Mouse (Mus musculus) midbrain, embryonic 13.5 days (tissue): Measurements from ENCODE around the gene Sigirr. TPM values are rescaled to one million over a fixed set of nuclear protein-coding genes. Genes with fewer than 3 reads are reported as not detected.

ENCODE experiments used
- ATAC-seq: fragments of 200-750 bp; cut with Nextera tagmentation; 2 replicates; pipeline ENCODE4 v1.8.0; 2017; ENCODE audit warnings: mild to moderate bottlenecking, moderate TSS enrichment, moderate library complexity
- H3K27ac ChIP-seq: fragments of 300-500 bp; sonication (generic); 2 replicates; pipeline ENCODE4 v1.5.1; 2015; ENCODE audit warnings: inconsistent platforms, mild to moderate bottlenecking, moderate library complexity
- H3K27me3 ChIP-seq: fragments of 300-500 bp; sonication (generic); 2 replicates; pipeline ENCODE4 v1.6.1; 2015; ENCODE audit warnings: mild to moderate bottlenecking, inconsistent platforms
- H3K36me3 ChIP-seq: fragments of 300-500 bp; sonication (generic); 2 replicates; pipeline ENCODE4 v1.6.1; 2015; ENCODE audit warnings: mild to moderate bottlenecking, inconsistent platforms
- H3K4me1 ChIP-seq: fragments of 300-500 bp; sonication (generic); replicated peaks from 2 replicates; pipeline ENCODE4 v1.6.1; 2015; ENCODE audit warnings: inconsistent platforms
- H3K4me2 ChIP-seq: fragments of 300-500 bp; sonication (generic); replicated peaks from 2 replicates; pipeline ENCODE4 v1.6.1; 2015; ENCODE audit warnings: moderate library complexity, mild to moderate bottlenecking, inconsistent platforms
- H3K4me3 ChIP-seq: fragments of 300-500 bp; sonication (generic); replicated peaks from 2 replicates; pipeline ENCODE4 v1.5.1; 2015; ENCODE audit warnings: mild to moderate bottlenecking, inconsistent platforms
- H3K9ac ChIP-seq: fragments of 300-500 bp; sonication (generic); replicated peaks from 2 replicates; pipeline ENCODE4 v1.6.1; 2015; ENCODE audit warnings: mild to moderate bottlenecking, inconsistent platforms
- H3K9me3 ChIP-seq: fragments of 300-500 bp; sonication (generic); 2 replicates; pipeline ENCODE4 v1.6.1; 2016; ENCODE audit warnings: mild to moderate bottlenecking, inconsistent platforms
- WGBS: fragments of 180-500 bp; shearing (Covaris S2); methylation state at CpG from one replicate; pipeline ENCODE4 v1.1.7; 2015; 5-methylcytosine and 5-hydroxymethylcytosine counted together
- polyA plus RNA-seq: library from polyadenylated mRNA; unstranded; fragments of >200 nt; fragmentation: Nextera tagmentation; extraction: Ambion mirVana; gene quantifications from 2 replicates; pipeline ENCODE4 v1.2.1, GENCODE M21; 2015

Gene Sigirr
- polyA plus RNA-seq, 1 experiment from 2014 or later, result 2.6 TPM

GRCm38 (mm10) chr7:141123517-141123856, 23.1 kb upstream of the Sigirr start:
- peak overlapping the region; percentile 86 for H3K27ac ChIP-seq
- peak overlapping the region; percentile 74 for H3K9ac ChIP-seq
- ATAC-seq, result no peak
- H3K4me3 ChIP-seq, result peak overlapping the region; percentile 61
- H3K9me3 ChIP-seq, result no peaks in the 10 kb centered on the region
- WGBS, result 5% methylated on average over 15 of the region's 15 CpGs
- peak overlapping the region; percentile 69 for H3K4me2 ChIP-seq
- H3K36me3 ChIP-seq, result no peaks in the 10 kb centered on the region
- no peaks in the 10 kb centered on the region for H3K4me1 ChIP-seq
- H3K27me3 ChIP-seq, result no peaks in the 10 kb centered on the region

GRCm38 (mm10) chr7:141122689-141123516, 22.5 kb upstream of the Sigirr start:
- Histone ChIP-seq H3K27ac (peak overlapping the region; percentile 86), H3K4me1 (no peaks in the 10 kb centered on the region), H3K9me3 (no peaks in the 10 kb centered on the region), H3K4me3 (peak overlapping the region; percentile 61), H3K9ac (peak overlapping the region; percentile 74), H3K4me2 (peak overlapping the region; percentile 69), H3K27me3 (0 out of 2 replicates have a peak, but pooled peaks cover 5% of the 10 kb centered on the region), H3K36me3 (no peaks in the 10 kb centered on the region)
- WGBS, result 2% methylated on average over 29 of the region's 29 CpGs
- ATAC-seq, result peak; percentile 96

GRCm38 (mm10) chr7:141122245-141122644, 21.9 kb upstream of the Sigirr start, which contains the start of gene Ptdss2:
TSS of gene Ptdss2 (plus strand) at chr7:141122382.
- peak within 1 kb of the TSS; percentile 61 for H3K4me3 ChIP-seq
- H3K36me3 ChIP-seq, result no peaks in the 10 kb centered on the region
- no peak for ATAC-seq
- H3K27me3 ChIP-seq, result peaks cover 10% of the 10 kb centered on the region; the same call in 1 of the 2 replicates
- 57% methylated on average over 14 of the region's 14 CpGs for WGBS
- no peaks in the 10 kb centered on the region for H3K4me1 ChIP-seq
- H3K27ac ChIP-seq, result peak within 1 kb of the TSS; percentile 86
- H3K9me3 ChIP-seq, result no peaks in the 10 kb centered on the region
- H3K4me2 ChIP-seq, result peak within 1 kb of the TSS; percentile 69
- peak within 1 kb of the TSS; percentile 74 for H3K9ac ChIP-seq

- WGBS, result 81% methylated on average over 5 of the region's 5 CpGs
- Histone ChIP-seq H3K4me1 (no peaks in the 10 kb centered on the region), H3K4me2 (no peak overlapping the region), H3K9ac (no peak overlapping the region), H3K9me3 (no peaks in the 10 kb centered on the region), H3K27me3 (peaks cover 13% of the 10 kb centered on the region; the same call in 1 of the 2 replicates), H3K27ac (no peak overlapping the region), H3K4me3 (no peak overlapping the region), H3K36me3 (no peaks in the 10 kb centered on the region)
- ATAC-seq, result no peak
Measured at GRCm38 (mm10) chr7:141121051-141121531, 20.7 kb upstream of the Sigirr start.

DNA sequence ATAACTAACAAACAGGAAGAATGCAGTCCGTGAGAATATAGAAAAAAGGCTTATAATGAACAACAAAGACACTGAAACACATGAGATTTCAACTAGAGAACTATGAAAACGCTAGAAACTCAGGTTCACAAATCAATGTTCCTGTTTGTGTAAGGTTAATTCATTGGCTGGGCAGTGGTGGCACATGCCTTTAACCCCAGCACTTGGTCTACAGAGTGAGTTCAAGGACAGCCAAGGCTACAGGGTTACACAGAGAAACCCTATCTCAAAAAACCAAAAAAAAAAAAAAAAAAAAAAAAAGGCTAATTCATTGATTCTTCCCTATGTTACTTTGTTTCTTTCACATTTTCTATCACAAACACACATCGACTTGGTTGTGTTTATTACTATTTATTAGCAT, 20.2 kb upstream of the Sigirr start:
- no peak overlapping the region for H3K4me2 ChIP-seq
- ATAC-seq, result no peak
- H3K27me3 ChIP-seq, result peaks cover 13% of the 10 kb centered on the region; the same call in 1 of the 2 replicates
- no peak overlapping the region for H3K27ac ChIP-seq
- WGBS, result 88% methylated on average over 3 of the region's 3 CpGs
- H3K36me3 ChIP-seq, result no peaks in the 10 kb centered on the region
- no peaks in the 10 kb centered on the region for H3K9me3 ChIP-seq
- H3K4me3 ChIP-seq, result no peak overlapping the region
- no peak overlapping the region for H3K9ac ChIP-seq
- no peaks in the 10 kb centered on the region for H3K4me1 ChIP-seq

DNA sequence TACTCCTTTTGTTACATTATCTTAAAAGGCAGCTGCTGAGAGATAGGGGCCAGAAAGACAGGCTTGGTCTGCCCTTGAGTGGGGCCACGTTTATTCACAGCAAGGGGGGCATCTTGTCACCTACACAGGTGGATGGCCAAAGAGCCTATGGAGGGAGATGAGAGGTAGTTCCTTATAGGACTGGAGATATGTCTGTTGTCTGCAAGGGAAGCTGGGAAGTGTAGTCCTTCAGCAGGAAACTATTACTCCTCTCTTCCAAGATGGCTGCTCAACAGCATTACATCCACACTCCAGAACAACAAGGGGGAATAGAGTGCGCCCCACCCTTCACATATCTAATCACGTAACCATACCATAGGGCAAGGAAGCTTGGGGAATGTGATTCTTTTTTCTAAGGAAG, 19.1 kb upstream of the Sigirr start:
- no peaks in the 10 kb centered on the region for H3K9me3 ChIP-seq
- H3K9ac ChIP-seq, result no peak overlapping the region

GRCm38 (mm10) chr7:141117636-141118035, 17.3 kb upstream of the Sigirr start, which contains the start of gene Ano9:
TSS of gene Ano9 (minus strand) at chr7:141117806.
- H3K9me3 ChIP-seq, result no peaks in the 10 kb centered on the region
- H3K27ac ChIP-seq, result no peak within 1 kb of the TSS
- no peak for ATAC-seq
- H3K4me3 ChIP-seq, result no peak within 1 kb of the TSS
- H3K9ac ChIP-seq, result no peak within 1 kb of the TSS
- WGBS, result 15% methylated on average over 9 of the region's 9 CpGs
- H3K27me3 ChIP-seq, result peaks cover 13% of the 10 kb centered on the region; the same call in 1 of the 2 replicates
- H3K4me1 ChIP-seq, result no peaks in the 10 kb centered on the region
- H3K36me3 ChIP-seq, result no peaks in the 10 kb centered on the region
- no peak within 1 kb of the TSS for H3K4me2 ChIP-seq

More for the DNA sequence above, 19.1 kb upstream of the Sigirr start:
- no peak overlapping the region for H3K4me3 ChIP-seq
- no peaks in the 10 kb centered on the region for H3K4me1 ChIP-seq
- no peak for ATAC-seq
- H3K27me3 ChIP-seq, result peaks cover 13% of the 10 kb centered on the region; the same call in 1 of the 2 replicates
- H3K27ac ChIP-seq, result no peak overlapping the region
- 73% methylated on average over 3 of the region's 3 CpGs for WGBS
- H3K4me2 ChIP-seq, result no peak overlapping the region
- no peaks in the 10 kb centered on the region for H3K36me3 ChIP-seq

DNA sequence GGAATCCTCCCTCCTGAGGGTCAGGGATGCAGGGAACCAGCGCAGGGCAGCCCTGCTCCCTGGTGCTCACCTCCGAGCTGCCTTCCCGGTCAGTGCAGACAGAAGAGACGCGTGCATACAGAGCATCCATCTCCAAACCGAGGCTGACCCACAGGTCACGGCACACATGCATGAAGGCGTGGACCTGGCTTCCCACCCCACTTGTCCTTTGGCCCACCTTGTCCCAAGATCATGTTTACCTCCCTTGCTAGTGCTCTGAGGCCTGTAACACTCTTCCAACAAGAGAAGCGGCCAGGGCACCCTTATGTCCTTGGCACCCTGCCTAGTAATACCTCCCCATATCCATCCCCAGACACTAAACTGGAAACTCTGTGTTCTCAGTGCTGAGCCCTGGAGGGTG, 15.5 kb upstream of the Sigirr start:
- H3K9me3 ChIP-seq, result no peaks in the 10 kb centered on the region
- H3K4me1 ChIP-seq, result no peaks in the 10 kb centered on the region
- no peak overlapping the region for H3K9ac ChIP-seq
- WGBS, result 94% methylated on average over 9 of the region's 9 CpGs
- no peak overlapping the region for H3K4me3 ChIP-seq
- H3K27ac ChIP-seq, result no peak overlapping the region
- ATAC-seq, result no peak
- H3K36me3 ChIP-seq, result no peaks in the 10 kb centered on the region
- peaks cover 13% of the 10 kb centered on the region; the same call in 1 of the 2 replicates for H3K27me3 ChIP-seq
- no peak overlapping the region for H3K4me2 ChIP-seq

GRCm38 (mm10) chr7:141103161-141103560, 2.8 kb upstream of the Sigirr start:
- no peak overlapping the region for H3K9ac ChIP-seq
- no peak overlapping the region for H3K4me2 ChIP-seq
- H3K27me3 ChIP-seq, result peaks cover 52% of the 10 kb centered on the region
- no peak overlapping the region for H3K4me3 ChIP-seq
- H3K4me1 ChIP-seq, result peaks cover 12% of the 10 kb centered on the region
- WGBS, result 72% methylated on average over 3 of the region's 3 CpGs
- no peaks in the 10 kb centered on the region for H3K9me3 ChIP-seq
- H3K27ac ChIP-seq, result no peak overlapping the region
- no peaks in the 10 kb centered on the region for H3K36me3 ChIP-seq
- ATAC-seq, result no peak

DNA sequence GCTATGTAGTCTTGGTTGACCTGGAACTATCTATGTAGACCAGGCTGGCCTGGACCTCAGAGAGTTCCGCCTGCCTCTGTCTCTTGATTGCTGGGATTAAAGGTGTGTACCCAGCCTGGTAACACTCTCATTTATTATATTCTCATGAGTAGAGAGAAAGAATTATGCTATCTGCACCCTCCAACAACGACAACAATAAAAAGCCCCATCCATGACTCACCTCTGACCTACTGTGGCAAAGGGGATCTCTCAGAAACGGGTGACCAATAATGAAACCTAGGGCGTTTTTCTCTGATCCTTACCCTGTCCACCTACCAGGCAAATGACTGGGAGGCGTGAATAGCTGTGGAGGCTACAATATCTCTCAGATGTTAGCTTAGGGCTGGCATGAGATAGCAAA, 3.2 kb downstream of the Sigirr start:
- Histone ChIP-seq H3K4me3 (no peak overlapping the region), H3K27ac (no peak overlapping the region), H3K4me2 (no peak overlapping the region), H3K36me3 (no peaks in the 10 kb centered on the region), H3K9ac (no peak overlapping the region), H3K9me3 (no peaks in the 10 kb centered on the region), H3K4me1 (peaks cover 18% of the 10 kb centered on the region), H3K27me3 (peaks cover 62% of the 10 kb centered on the region)
- 86% methylated on average over 5 of the region's 5 CpGs for WGBS
- ATAC-seq, result no peak

- Histone ChIP-seq H3K4me1 (peaks cover 21% of the 10 kb centered on the region), H3K9me3 (no peaks in the 10 kb centered on the region), H3K4me2 (no peak overlapping the region), H3K4me3 (no peak overlapping the region), H3K27ac (no peak overlapping the region), H3K27me3 (peaks cover 62% of the 10 kb centered on the region), H3K9ac (no peak overlapping the region), H3K36me3 (no peaks in the 10 kb centered on the region)
- 42% methylated on average over 6 of the region's 6 CpGs for WGBS
- no peak for ATAC-seq
Measured at GRCm38 (mm10) chr7:141096649-141097056, 3.7 kb downstream of the Sigirr start.

GRCm38 (mm10) chr7:141096021-141096420, 4.4 kb downstream of the Sigirr start:
- WGBS, result 85% methylated on average over 6 of the region's 6 CpGs
- Histone ChIP-seq H3K4me3 (no peak overlapping the region), H3K27ac (no peak overlapping the region), H3K4me1 (peaks cover 21% of the 10 kb centered on the region), H3K9ac (no peak overlapping the region), H3K36me3 (no peaks in the 10 kb centered on the region), H3K4me2 (no peak overlapping the region), H3K27me3 (peaks cover 62% of the 10 kb centered on the region), H3K9me3 (no peaks in the 10 kb centered on the region)
- no peak for ATAC-seq
